Mouse (Mus musculus) hematopoietic stem cell, adult 5-6 weeks (primary cell): ENCODE measurements around the gene Abca5. TPM values are rescaled to one million over a fixed set of nuclear protein-coding genes. Genes with fewer than 3 reads are reported as not detected.

ENCODE experiments used
- ATAC-seq, 2 experiments: fragments of 125-278 bp in 1 of 2; replicated peaks in 1 of 2; 2 replicates each; pipeline ENCODE4 v1.8.0; 2016 to 2017; ENCODE audit warnings: inconsistent platforms in 2 of 2, mild to moderate bottlenecking in 2 of 2, moderate number of reproducible peaks in 2 of 2, low read depth in 1 of 2, moderate TSS enrichment in 1 of 2; ENCODE audit not compliant: low FRiP score in 2 of 2, poor library complexity in 2 of 2, severe bottlenecking in 2 of 2, insufficient read depth in 1 of 2, low TSS enrichment in 1 of 2
- total RNA-seq: library from RNA; stranded (forward); fragments of 172-1452, 232-1000 nt; gene quantifications from 2 replicates; pipeline ENCODE4 v1.2.3, GENCODE M21; 2017

Gene Abca5
- total RNA-seq, 1 experiment from 2014 or later, result 3.5 TPM

DNA sequence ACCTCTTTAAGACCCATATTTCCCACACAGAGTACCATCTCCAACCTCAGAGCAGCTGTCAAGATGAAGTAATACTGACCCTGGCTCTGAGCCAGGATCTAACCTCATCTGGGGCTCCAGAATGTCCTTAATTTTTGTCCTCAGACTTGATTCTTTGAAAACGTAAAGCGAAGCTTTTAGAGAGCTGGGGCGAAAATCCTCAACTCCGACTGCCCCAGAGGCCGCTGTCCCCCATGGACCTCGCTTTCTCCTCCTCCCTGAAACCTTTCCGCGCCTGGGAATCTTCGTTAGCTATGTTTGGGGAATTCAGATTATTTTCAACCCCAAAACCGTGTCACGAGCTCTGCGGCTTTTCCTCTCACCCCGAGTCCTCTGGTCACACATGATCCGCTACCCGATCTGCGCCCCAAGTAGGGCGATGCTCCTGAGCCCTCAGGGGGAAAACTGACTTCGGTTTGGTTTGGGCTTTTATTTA, 665 bp downstream of the Abca5 start:
- ATAC-seq, result peak in 1 of 2 experiments; percentile 41; a peak in 2 of 4 replicates

DNA sequence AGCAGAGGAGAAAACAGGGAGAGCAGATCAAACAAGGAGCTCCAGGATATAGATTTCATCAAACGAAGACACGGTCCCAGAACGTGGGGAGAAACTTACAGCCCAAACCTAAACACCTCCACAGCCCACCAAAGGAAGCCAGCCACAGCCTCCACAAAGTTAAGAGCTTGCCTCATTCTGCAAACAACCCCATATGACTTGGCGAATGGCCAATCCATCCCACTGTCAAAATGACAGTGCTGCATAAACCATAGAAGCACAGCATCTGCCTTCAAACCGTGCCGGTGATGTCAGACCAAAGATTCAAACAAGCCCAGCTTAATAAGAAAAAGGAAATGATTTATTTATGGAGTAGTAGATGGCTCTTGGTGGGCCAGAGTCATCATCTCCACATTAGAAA, 7.4 kb downstream of the Abca5 start:
- ATAC-seq, result no peak

DNA sequence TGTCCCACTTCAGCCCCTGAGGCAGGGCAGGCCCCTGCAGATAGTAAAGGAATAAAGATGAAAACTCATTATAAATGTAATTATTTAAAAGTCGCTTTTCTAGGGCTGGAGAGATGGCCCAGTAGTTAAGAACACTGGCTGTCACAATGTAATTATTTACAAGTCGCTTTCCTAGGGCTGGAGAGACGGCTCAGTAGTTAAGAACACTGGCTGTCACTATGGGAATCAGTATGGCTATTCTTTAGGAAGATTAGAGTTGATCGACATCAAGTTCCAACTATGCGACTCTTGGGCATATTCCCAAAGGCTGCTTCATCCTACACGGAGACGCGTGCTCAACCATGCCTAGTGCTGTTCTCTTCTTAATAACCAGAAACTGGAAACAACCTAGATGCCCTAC, 15.2 kb downstream of the Abca5 start:
- ATAC-seq, result no peak

GRCm38 (mm10) chr11:110306475-110307168, 30.9 kb downstream of the Abca5 start:
- ATAC-seq, result no peak

- no peak for ATAC-seq
Observed at GRCm38 (mm10) chr11:110303411-110303810, 34.1 kb downstream of the Abca5 start.

DNA sequence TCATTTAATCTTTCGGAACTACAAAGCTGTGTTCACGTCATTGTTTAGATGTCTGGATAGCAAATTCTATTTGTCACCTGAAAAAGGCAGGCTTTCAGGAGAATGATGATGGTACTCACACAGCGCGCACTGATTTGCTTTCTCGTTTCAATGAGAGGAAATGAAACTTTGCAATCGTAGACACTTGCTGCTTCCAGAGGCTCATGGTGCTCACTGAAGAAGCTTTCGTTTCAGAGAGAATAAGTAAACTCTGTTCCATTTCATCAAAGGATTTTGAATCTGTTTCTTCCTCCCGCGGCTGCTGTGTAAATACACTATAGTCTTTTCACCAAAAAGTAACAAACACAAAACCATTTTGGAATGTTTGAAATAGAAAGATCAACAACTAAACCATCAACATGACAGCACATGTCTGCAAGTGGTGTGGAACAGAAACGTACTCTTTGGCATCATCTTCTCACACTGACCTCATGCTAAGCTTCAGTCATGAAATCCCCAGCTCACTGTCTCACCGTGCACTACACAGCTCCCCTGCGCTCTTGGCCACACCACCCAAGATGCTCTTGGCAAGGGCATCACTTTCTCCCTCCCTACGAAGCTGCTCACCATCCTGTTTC, 39.5 kb downstream of the Abca5 start:
- no peak for ATAC-seq

- ATAC-seq, result no peak
Observed at GRCm38 (mm10) chr11:110290586-110290985, 46.9 kb downstream of the Abca5 start.

GRCm38 (mm10) chr11:110288423-110288822, 49.1 kb downstream of the Abca5 start:
- no peak for ATAC-seq

DNA sequence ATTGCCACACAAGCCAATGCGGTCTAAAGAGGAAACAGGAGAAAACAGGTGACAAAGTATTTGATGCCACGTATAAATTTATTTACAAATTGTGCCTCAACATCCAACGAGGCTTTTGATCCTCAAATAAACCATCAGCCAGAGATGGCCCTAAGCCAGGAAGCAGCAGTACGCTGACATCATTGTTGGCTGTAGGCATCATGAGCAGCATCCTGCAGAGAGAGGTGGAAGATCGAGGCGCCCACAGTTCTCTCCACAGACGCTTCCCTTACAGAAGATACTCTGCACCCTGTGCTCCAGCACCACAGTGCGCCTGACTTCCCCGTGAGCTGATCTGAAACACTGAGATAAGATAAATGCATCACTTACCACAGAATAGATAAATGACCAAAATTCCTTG, 49.8 kb downstream of the Abca5 start:
- ATAC-seq, result no peak

GRCm38 (mm10) chr11:110286331-110286730, 51.2 kb downstream of the Abca5 start:
- no peak for ATAC-seq

GRCm38 (mm10) chr11:110284849-110285248, 52.7 kb downstream of the Abca5 start:
- ATAC-seq, result peak; percentile 37 to 71

DNA sequence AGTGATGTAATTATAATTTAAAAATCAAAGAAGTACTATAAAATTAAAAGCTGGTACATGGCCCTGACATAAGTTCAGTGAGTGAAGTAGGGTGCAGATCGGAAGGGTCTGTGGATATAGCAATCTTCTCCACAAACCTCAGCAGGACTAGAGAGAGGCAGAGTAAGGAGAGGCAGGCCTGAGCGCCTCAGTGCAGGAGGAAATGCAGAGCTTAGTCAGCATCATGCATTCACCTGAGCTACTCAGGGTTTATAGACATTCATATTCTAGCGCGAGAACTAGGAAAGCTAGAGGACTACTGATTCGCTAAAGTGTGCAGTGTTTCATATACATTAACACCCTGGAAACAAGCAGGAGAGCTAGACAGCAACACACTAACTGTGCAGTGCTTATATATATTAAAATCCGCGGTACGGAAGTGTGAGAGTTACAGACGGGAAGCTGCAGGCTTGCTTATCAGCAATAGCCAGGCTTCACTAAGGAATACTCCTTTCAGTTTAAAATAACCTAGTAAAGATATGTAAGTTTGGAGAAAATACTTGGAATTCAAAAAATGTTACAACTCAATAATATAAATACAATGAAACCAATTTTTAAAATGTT, 53.2 kb downstream of the Abca5 start:
- ATAC-seq, result peak; percentile 51 to 53; a peak in 2 of 4 replicates

DNA sequence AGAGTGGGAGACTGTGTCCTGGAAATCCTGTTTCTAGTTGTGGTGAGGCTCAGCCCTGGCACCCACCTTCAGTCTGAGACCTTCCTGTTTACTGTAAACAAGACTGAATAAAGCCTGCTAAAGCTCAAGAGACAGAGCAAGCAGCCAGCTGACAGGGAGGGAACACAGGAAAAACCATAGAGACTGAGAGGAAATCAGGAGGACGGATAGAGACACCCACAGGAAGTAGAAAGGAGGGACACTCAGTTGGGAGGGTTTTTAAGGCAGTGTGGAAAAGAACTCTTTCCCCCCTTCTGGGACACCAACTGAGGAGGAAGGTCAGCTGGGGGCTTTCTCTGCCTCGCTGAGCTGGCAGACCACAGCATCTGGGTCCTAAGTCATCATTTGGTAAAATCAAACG, 62.7 kb downstream of the Abca5 start:
- ATAC-seq, result no peak

DNA sequence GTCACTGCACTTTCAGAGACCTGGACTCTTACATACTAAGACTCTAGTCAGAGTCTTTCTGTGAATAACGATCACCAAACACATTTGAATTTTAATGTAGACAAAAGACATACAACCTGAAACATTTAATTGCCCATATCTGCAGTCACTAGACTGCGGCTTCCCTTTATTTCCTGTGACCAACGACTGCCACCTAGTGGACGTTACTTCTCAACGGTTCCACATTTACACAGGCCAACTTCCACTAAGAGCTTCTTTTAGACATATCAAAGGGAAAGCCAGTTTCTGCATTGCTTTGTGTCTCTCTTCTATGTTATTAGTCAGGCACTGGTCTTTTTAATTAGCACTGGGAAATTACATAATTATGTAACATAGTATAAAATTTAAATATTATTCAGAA, 65.8 kb downstream of the Abca5 start:
- ATAC-seq, result peak; percentile 78 to 91; a peak in 3 of 4 replicates

- ATAC-seq, result peak; percentile 89 to 95
Observed at GRCm38 (mm10) chr11:110268244-110268844, 69.2 kb downstream of the Abca5 start.

DNA sequence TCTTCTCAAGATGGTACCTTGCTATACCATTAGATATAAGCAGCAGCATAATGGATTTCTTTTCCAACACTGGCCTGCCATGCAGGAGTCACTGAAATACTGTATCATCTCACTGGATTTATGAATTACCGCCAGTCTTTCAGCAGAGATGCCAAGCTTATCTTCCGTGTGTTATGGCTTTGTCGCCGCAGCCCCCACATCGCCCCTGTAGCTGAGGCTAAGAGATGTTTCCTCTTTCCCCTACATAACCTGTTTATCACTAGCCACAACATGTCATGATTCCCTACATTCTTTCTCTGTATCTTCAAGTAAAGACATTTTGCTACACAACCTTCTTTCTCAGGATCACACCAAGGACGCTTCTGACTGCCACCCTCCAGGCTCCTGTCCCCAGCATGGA, 70.3 kb downstream of the Abca5 start:
- no peak for ATAC-seq

DNA sequence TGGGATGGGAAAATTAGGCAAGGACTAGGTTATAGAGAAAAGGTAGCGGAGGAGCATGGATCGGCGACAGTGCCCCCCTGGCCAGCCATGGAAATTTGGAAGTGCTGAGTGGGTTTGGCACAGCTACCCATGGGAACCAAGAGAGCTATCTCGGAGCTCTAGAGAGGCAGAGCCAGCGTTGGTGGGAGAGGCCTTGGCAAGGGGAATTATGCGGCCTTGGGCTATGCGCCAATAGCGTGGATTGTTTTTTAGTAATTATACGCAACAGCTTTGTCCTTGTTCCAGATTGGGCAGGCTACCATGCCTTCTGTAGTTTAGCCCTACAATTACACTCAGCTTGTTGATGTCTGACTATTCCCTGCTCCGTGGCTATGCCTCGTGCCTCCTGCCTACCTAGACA, 70.8 kb downstream of the Abca5 start:
- ATAC-seq, result no peak

- ATAC-seq, result no peak
Observed at GRCm38 (mm10) chr11:110261867-110262266, 75.6 kb downstream of the Abca5 start.
